Mouse (Mus musculus): ENCODE data around the gene Dlx5.

Dlx5 gene

DNA sequence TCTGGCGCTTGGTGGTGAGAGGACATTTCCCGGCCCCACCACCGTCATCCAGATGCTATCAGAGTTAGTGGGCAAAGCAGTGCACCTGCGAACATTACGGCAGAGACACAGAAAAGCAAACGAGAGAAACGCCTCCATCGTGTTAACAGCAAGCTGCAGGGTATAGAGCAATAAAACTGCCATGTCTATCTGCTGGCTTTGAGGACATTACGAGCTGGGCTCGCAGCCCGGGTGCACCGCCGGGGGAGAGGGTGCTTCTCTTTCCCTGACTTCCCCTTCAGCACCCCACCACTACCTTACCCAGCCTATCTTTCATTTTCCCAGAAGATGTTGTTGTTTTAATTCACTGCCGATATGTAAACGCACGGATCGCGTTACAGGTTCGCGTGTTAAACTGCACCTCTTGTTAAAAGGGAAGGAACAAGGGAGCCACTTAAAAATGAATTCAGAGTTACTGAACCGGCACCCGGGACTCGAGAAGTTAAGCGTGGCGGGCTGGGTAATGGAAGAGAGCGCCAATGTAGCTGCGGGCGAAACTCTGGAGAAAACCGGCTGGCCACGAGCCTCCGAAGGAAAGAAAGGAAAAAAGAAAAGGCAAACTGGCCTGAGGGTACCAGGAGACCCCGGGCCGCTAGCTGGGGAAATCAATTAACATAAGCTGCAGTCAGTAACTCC, 21.3 kb downstream of the Dlx5 start:
- no peak for DNase-seq (ENCODE audit: low read depth in 1 of 2, low spot score in 2 of 2)

DNA sequence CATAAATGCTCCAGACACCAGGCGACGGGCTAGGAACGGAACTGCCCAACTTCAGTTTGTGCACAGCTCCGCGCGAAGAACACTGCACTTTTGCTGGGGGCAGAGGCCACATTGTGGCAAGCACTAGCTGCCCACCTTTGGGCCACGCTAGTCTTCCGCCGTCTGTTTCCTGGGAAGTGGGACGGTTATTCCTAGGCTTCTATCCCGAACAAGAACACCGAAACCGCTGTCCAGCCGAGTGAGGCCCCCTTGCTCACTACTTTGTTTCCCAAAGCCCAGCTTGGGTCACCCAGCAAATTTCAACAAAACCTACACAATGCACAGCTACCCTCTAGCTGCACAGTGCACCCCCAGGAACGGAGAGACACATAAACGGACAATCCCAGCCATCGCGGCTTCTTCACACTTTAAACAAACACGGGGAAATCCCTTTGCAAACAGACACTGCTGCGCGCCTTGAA, 21.9 kb downstream of the Dlx5 start:
- DNase-seq (ENCODE audit: low read depth in 1 of 2, low spot score in 2 of 2), result no peak

DNA sequence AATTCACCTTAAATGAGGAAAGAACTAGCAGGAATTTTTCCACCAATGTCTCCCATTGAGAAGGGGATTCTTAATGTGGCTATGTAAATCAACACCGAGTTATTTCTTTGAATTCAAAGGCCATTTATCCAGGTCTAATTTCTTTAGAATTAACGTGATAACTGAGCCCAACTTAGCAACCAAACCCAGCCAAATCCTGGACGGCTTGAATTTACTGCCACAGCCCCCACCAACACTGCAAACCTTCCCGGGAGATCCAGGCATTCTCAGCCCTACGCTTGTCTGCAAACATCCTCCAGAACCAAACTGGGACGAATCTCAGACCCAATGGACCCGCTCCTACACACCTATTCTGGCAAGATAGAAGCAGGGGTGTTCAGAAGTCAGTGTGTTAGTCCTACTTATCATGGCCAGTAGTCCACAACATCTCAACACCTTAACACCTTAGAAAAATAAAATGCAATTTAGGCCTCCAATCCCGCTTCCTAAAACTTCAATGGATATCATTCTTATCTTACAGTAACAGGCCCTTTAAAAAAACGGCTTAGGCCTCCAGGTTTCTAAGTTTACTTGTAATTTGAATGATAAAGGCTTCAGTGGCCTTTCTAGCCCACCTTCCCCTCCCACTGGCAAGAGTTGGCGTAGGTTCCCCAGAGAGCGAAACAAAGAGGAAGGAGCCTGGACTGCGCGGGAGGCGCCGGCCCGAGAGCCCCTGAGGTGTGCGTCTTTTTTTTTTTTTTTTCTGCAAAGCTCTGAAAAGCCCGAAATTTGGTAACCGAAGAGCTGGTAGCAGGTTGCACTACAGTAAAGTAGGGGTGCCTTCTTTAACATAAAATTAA, 22.6 kb downstream of the Dlx5 start:
- DNase-seq (ENCODE audit: low read depth in 1 of 2, low spot score in 2 of 2), result no peak

GRCm38 (mm10) chr6:6858571-6858970, 23.3 kb downstream of the Dlx5 start:
- no peak for DNase-seq (ENCODE audit: low read depth in 1 of 2, low spot score in 2 of 2)

- DNase-seq (ENCODE audit: low read depth in 1 of 2, low spot score in 2 of 2), result no peak
Measured at GRCm38 (mm10) chr6:6857766-6858165, 24.1 kb downstream of the Dlx5 start.

DNA sequence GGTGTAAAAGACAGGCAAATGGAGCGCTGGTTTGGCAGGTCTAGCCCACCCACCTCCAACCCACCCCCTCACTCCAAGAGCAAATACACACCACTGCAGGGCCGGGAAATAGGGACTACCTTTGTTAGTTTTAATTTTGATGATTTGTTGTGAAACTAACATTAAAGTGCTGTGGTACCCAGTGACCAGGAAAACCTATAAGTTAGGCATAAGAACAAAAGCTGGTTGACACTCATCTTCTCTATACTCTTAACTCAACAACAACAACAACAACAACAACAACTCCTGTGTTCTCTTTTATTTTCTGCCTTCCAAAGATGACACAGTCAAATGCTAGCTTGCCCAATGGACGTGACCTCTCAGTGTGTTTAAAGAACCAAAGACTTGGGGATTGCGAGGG, 25.0 kb downstream of the Dlx5 start:
- DNase-seq (ENCODE audit: low read depth in 1 of 2, low spot score in 2 of 2), result no peak

- DNase-seq (ENCODE audit: low read depth in 1 of 2, low spot score in 2 of 2), result no peak
Measured at GRCm38 (mm10) chr6:6856316-6856715, 25.6 kb downstream of the Dlx5 start.

GRCm38 (mm10) chr6:6855746-6856185, 26.1 kb downstream of the Dlx5 start:
- no peak for DNase-seq (ENCODE audit: low read depth in 1 of 2, low spot score in 2 of 2)

GRCm38 (mm10) chr6:6854902-6855745, 26.8 kb downstream of the Dlx5 start:
- DNase-seq (ENCODE audit: low read depth in 1 of 2, low spot score in 2 of 2), result no peak

GRCm38 (mm10) chr6:6854176-6854575, 27.7 kb downstream of the Dlx5 start:
- DNase-seq (ENCODE audit: low read depth in 1 of 2, low spot score in 2 of 2), result no peak

GRCm38 (mm10) chr6:6852944-6853343, 28.9 kb downstream of the Dlx5 start:
- no peak for DNase-seq (ENCODE audit: low read depth in 1 of 2, low spot score in 2 of 2)

DNA sequence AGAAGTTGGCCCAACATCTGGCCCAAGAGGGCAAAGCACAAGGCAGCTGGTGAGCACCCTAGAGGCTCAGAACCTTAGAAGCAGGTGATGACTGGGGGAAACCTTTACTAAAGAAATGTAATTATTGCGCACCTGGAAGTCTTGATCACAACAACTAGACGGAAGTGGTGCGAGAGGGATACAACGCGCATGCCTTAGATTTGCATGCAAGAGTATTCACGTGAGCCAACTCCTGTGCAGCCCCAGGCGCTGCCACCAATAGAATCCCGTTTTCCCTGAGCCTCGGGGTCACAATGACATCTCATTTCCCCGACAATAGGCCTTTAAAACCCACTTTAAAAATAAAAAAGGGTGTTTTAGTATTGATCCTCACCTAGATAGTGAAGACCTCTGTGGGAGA, 30.7 kb downstream of the Dlx5 start:
- no peak for DNase-seq (ENCODE audit: low read depth in 1 of 2, low spot score in 2 of 2)

GRCm38 (mm10) chr6:6850324-6851060, 31.4 kb downstream of the Dlx5 start:
- no peak for DNase-seq (ENCODE audit: low read depth in 1 of 2, low spot score in 2 of 2)

- DNase-seq (ENCODE audit: low read depth in 1 of 2, low spot score in 2 of 2), result no peak
Measured at GRCm38 (mm10) chr6:6849744-6850143, 32.1 kb downstream of the Dlx5 start.

GRCm38 (mm10) chr6:6848541-6848940, 33.3 kb downstream of the Dlx5 start:
- DNase-seq (ENCODE audit: low read depth in 1 of 2, low spot score in 2 of 2), result no peak

DNA sequence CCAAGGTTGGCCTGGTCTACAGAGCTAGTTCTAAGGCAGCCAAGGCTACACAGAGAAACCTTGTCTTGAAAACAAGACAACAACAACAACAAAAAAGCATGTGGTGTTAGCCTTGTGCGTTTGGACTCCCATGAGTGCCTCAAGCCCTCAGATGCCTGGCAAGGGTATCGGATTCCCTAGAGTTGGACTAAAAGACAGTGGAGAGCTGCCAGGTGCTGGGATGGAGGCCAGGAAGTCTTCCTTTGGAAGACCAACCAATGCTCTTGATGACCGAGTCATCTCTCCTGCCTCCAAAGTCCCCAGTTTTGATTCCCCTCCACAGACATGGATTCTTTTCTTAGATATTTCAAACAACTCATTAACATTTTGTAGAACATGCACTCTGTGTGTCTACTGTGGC, 48.6 kb downstream of the Dlx5 start:
- DNase-seq (ENCODE audit: low read depth in 1 of 2, low spot score in 2 of 2), result no peak

DNA sequence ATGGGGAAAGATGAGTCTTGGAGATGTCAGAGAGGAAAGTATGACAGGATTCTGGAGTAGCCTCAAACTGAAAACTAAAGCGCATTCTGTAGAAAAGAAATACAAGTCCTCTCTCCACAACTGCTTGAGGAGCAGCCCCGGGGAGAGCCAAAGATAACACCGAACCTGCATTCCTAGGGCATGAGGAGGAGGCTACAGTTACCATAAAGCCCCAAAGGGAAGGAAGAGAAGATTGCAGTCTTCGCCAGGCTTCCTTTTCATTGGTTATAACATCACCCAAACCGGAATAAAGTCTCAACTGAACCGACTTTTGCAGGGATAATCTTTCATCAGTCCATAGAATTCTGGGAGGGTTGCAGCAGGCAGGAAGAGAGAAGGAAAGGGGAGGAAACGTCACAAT, 51.4 kb downstream of the Dlx5 start:
- DNase-seq (ENCODE audit: low read depth in 1 of 2, low spot score in 2 of 2), result no peak

Data from monocyte, adult 2 months (primary cell).